Mouse (Mus musculus) testis, adult 2 months (tissue): Measurements from ENCODE around the gene Dennd1b. TPM values are rescaled to one million over a fixed set of nuclear protein-coding genes. Genes with fewer than 3 reads are reported as not detected.

Experiments
- H3K27ac ChIP-seq: fragments of 200-500 bp; 2 replicates; pipeline ENCODE4 v1.5.1; 2012; ENCODE audit warnings: low read depth, low read length; ENCODE audit not compliant: control insufficient read depth, insufficient read depth
- H3K27me3 ChIP-seq: fragments of 200-500 bp; 2 replicates; pipeline ENCODE4 v1.6.1; 2012; ENCODE audit warnings: mild to moderate bottlenecking, low read length, moderate library complexity; ENCODE audit not compliant: control insufficient read depth, insufficient read depth
- H3K36me3 ChIP-seq: fragments of 200-500 bp; 2 replicates; pipeline ENCODE4 v1.6.1; 2012; ENCODE audit warnings: mild to moderate bottlenecking, low read length; ENCODE audit not compliant: control insufficient read depth, insufficient read depth
- H3K4me1 ChIP-seq: fragments of 200-500 bp; 2 replicates; pipeline ENCODE4 v1.6.1; 2012; ENCODE audit warnings: low read length; ENCODE audit not compliant: control insufficient read depth, insufficient read depth
- H3K4me3 ChIP-seq: fragments of 200-500 bp; 2 replicates; pipeline ENCODE4 v1.5.1; 2012; ENCODE audit warnings: low read depth, mild to moderate bottlenecking, low read length, moderate library complexity, mixed read lengths; ENCODE audit not compliant: control insufficient read depth
- CTCF ChIP-seq: fragments of 200-500 bp; IDR thresholded peaks from 2 replicates; pipeline ENCODE4 v1.5.1; 2012; ENCODE audit warnings: low read depth, mild to moderate bottlenecking, inconsistent platforms, low read length, moderate library complexity; ENCODE audit not compliant: control insufficient read depth, insufficient read depth, insufficient replicate concordance
- POLR2A ChIP-seq: fragments of 200-500 bp; IDR thresholded peaks from 2 replicates; pipeline ENCODE4 v1.6.1; 2012; ENCODE audit warnings: low read depth, mild to moderate bottlenecking, inconsistent platforms, low read length, moderate library complexity; ENCODE audit not compliant: control insufficient read depth
- polyA plus RNA-seq: library from polyadenylated mRNA; depleted of rRNA; stranded (reverse); fragments of >200 nt; gene quantifications from 2 replicates; pipeline ENCODE4 v1.2.3, GENCODE M21; 2012

The Dennd1b gene
- polyA plus RNA-seq, 1 experiment, result 5.8 TPM

- Histone ChIP-seq H3K4me3 (no peak overlapping the region), H3K27me3 (no peaks in the 10 kb centered on the region), H3K4me1 (no peaks in the 10 kb centered on the region), H3K27ac (no peak overlapping the region), H3K36me3 (peaks cover 3% of the 10 kb centered on the region; the same call in 1 of the 2 replicates)
- TF ChIP-seq POLR2A (no peak), CTCF (no peak)
Measured at GRCm38 (mm10) chr1:139060301-139060700, 97.1 kb downstream of the Dennd1b start.

- H3K27ac ChIP-seq, result no peak overlapping the region
- no peaks in the 10 kb centered on the region for H3K27me3 ChIP-seq
- H3K4me1 ChIP-seq, result no peaks in the 10 kb centered on the region
- H3K36me3 ChIP-seq, result peaks cover 3% of the 10 kb centered on the region; the same call in 1 of the 2 replicates
- no peak for TF ChIP-seq CTCF
- TF ChIP-seq POLR2A, result no peak
- H3K4me3 ChIP-seq, result no peak overlapping the region
Measured at GRCm38 (mm10) chr1:139064711-139065110, 101.5 kb downstream of the Dennd1b start.

- no peak overlapping the region for H3K27ac ChIP-seq
- no peaks in the 10 kb centered on the region for H3K4me1 ChIP-seq
- peaks cover 1% of the 10 kb centered on the region; the same call in 1 of the 2 replicates for H3K36me3 ChIP-seq
- TF ChIP-seq POLR2A (no peak), CTCF (no peak)
- H3K27me3 ChIP-seq, result no peaks in the 10 kb centered on the region
- H3K4me3 ChIP-seq, result no peak overlapping the region
Measured at GRCm38 (mm10) chr1:139067210-139067609, 104.0 kb downstream of the Dennd1b start.

GRCm38 (mm10) chr1:139071015-139071414 lies 107.8 kb downstream of the Dennd1b start:
- Histone ChIP-seq H3K27ac (no peak overlapping the region), H3K36me3 (no peaks in the 10 kb centered on the region), H3K27me3 (no peaks in the 10 kb centered on the region), H3K4me3 (no peak overlapping the region), H3K4me1 (no peaks in the 10 kb centered on the region)
- no peak for TF ChIP-seq POLR2A
- TF ChIP-seq CTCF, result no peak

GRCm38 (mm10) chr1:139075671-139076070 lies 112.4 kb downstream of the Dennd1b start:
- Histone ChIP-seq H3K4me1 (no peaks in the 10 kb centered on the region), H3K27me3 (no peaks in the 10 kb centered on the region), H3K27ac (no peak overlapping the region), H3K4me3 (no peak overlapping the region), H3K36me3 (no peaks in the 10 kb centered on the region)
- no peak for TF ChIP-seq POLR2A
- no peak for TF ChIP-seq CTCF

GRCm38 (mm10) chr1:139077989-139078388 lies 114.8 kb downstream of the Dennd1b start:
- no peaks in the 10 kb centered on the region for H3K4me1 ChIP-seq
- H3K27me3 ChIP-seq, result no peaks in the 10 kb centered on the region
- no peaks in the 10 kb centered on the region for H3K36me3 ChIP-seq
- TF ChIP-seq POLR2A (no peak), CTCF (no peak)
- H3K4me3 ChIP-seq, result no peak overlapping the region
- no peak overlapping the region for H3K27ac ChIP-seq

- H3K4me3 ChIP-seq, result no peak overlapping the region
- H3K36me3 ChIP-seq, result no peaks in the 10 kb centered on the region
- no peaks in the 10 kb centered on the region for H3K27me3 ChIP-seq
- TF ChIP-seq POLR2A (no peak), CTCF (no peak)
- H3K4me1 ChIP-seq, result no peaks in the 10 kb centered on the region
- no peak overlapping the region for H3K27ac ChIP-seq
Measured at GRCm38 (mm10) chr1:139079000-139079399, 115.8 kb downstream of the Dennd1b start.

- Histone ChIP-seq H3K4me3 (no peak overlapping the region), H3K4me1 (no peaks in the 10 kb centered on the region), H3K27ac (no peak overlapping the region), H3K27me3 (no peaks in the 10 kb centered on the region), H3K36me3 (no peaks in the 10 kb centered on the region)
- TF ChIP-seq CTCF (no peak), POLR2A (no peak)
Measured at GRCm38 (mm10) chr1:139079523-139079922, 116.3 kb downstream of the Dennd1b start.
